Mouse (Mus musculus) CD4-positive, CD25-positive, alpha-beta regulatory T cell, adult 9 weeks (primary cell): Measurements from ENCODE around the gene Nlrp10. TPM values are rescaled to one million over a fixed set of nuclear protein-coding genes. Genes with fewer than 3 reads are reported as not detected.

ENCODE experiments used
- polyA plus RNA-seq: library from polyadenylated mRNA; unstranded; fragments of 100-300 nt; shearing (Covaris generic); gene quantifications from one replicate; pipeline ENCODE4 v1.2.1, GENCODE M21; 2017

Nlrp10 gene
- polyA plus RNA-seq: not detected

DNA sequence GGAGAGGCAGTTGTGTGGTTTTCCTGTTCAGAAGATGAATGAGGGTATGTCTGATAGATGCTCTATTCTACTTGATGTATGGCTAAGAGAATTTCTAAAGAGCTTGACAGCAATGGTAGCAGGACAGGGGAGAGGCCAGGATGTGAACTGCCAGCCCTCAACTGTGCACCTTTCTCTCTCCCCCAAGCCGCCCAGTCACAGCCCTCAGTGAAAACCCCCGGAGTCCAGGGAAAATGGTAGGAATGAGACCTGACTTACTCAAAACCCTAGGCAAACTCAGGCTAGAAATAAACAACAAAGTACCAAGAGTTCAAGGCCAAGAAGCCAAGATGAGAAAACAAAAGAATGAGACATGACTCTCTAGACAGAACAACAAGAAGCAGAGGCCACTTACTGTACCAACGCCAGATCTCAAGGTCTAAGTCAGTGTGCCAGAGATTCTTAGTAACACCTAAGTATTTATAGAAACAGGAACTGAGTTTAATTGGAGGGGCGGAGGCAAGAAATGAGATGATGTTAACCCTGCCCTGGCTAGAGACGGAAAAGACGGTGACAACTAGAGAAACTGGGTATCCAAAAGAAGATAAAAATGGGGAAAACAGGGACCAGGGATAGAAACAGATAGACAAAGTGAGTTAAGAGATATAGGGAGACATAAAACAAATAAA lies at the start of gene Nlrp10:
Nlrp10 (minus strand) TSS at position 453 of the 668 bp plus-strand sequence.

DNA sequence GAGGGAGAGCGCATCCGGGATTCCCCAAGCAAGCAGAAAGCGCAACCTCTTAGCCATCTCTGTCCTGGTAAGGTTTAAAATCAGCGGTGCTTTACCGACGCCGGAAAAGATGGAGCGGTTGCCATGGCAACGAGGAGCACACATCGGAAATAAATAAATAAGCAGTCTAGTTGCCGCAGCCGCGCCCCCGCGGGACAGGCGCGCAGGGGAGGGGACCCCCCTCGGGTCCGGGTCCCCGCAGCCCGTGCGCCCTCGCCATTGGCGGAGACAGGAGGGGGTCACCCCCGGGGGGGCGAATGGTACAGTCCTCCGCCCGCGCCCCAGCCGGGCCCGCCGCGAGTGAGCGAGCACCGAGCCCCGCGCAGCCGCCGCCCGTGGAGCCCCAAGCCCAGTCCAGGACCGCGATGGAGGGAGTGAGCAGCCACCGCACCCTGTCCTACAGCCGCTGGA lies 20.4 kb upstream of the Nlrp10 start, which contains the start of gene Tub:
Tub (plus strand) TSS at position 27 of the 450 bp plus-strand sequence.

GRCm38 (mm10) chr7:108933794-108934731 lies 4.1 kb upstream of the Nlrp10 start, which contains the start of gene Eif3f:
Gene Eif3f, plus strand, starts transcription at chr7:108934417.

GRCm38 (mm10) chr7:108894320-108894719 lies 35.7 kb downstream of the Nlrp10 start, which contains the start of gene Olfr519:
Gene Olfr519, minus strand, starts transcription at chr7:108894420.

DNA sequence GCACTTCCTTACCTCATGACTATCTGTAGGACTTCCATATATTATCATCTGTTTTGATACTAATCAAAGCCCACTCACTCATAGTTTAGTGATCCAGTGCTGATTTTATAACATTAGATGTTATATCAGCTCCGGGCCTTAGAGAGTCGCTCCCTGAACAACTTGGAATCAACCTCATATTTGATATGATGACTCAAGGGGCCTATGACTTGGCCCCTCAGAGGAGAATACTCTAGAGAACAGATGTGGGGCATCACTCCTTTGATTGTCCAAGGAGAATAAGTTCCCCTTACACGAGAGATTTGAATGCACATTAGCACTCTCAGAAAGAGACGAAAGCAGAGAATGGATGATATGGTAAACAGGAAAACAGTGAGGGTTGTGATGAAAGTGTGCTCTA lies 45.1 kb downstream of the Nlrp10 start, which contains the start of gene Olfr518:
Olfr518 (minus strand) TSS at position 101 of the 400 bp plus-strand sequence.

DNA sequence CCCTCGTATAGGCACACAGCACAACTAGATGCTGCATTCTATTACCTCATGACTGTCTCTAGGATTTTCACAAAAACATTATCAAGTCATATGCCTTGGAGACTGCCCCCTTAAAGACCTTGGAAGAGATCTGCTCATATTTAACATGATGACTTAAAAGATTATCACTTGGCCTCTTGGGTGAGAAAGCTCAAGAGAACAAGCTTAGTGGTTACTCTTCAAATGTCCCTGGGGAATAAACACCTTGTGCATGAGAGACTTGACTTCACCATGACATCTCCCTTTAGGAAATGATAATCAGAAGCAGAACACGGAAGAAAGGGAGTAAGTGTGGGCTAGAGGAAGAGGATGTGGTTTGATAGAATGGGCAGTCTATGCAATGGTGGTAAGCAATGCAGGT lies 57.7 kb downstream of the Nlrp10 start, which contains the start of gene Olfr517:
Olfr517 (minus strand) TSS at position 101 of the 400 bp plus-strand sequence.

Other genes with a start within 250 kb of the Nlrp10 start
- not detected for gene Olfr512, start 216.9 kb downstream of the Nlrp10 start, polyA plus RNA-seq
- gene Olfr513, start 179.2 kb downstream of the Nlrp10 start, polyA plus RNA-seq: not detected
- not detected for gene Olfr514, start 104.2 kb downstream of the Nlrp10 start, polyA plus RNA-seq
- not detected for gene Olfr516, start 79.6 kb downstream of the Nlrp10 start, polyA plus RNA-seq
- not detected for gene Olfr517, start 57.8 kb downstream of the Nlrp10 start, polyA plus RNA-seq
- not detected for gene Olfr518, start 45.2 kb downstream of the Nlrp10 start, polyA plus RNA-seq
- gene Olfr519, start 35.8 kb downstream of the Nlrp10 start, polyA plus RNA-seq: not detected
- 27.1 TPM for gene Eif3f, start 4.2 kb upstream of the Nlrp10 start, polyA plus RNA-seq
- 0.22 TPM for gene Tub, start 20.2 kb upstream of the Nlrp10 start, polyA plus RNA-seq
- 0.12 TPM for gene Ric3, start 153.2 kb upstream of the Nlrp10 start, polyA plus RNA-seq
- gene Lmo1, start 245.0 kb upstream of the Nlrp10 start, polyA plus RNA-seq: not detected